In genomic region chr16:21339061-21339459, GRCm38 (mm10) we compare ENCODE assay signal across 8 mouse cellular contexts.
DNase-seq lines count a peak whose midpoint lies in the region; ATAC-seq and TF ChIP-seq lines count a peak whose summit lies in the region.

No protein-coding gene starts in this region.

- no peaks in the 10 kb centered on the region for H3K27me3 ChIP-seq in cerebellum, adult 2 months (ENCODE audit: control insufficient read depth, insufficient read depth, low read length)
- no peaks in the 10 kb centered on the region for H3K27me3 ChIP-seq in embryonic facial prominence, embryonic 11.5 days (ENCODE audit: control insufficient read depth, insufficient read depth, low read length)
- H3K27me3 ChIP-seq in hindbrain, embryonic 10.5 days (ENCODE audit: insufficient read depth, poor library complexity, severe bottlenecking) = peaks cover 19% of the 10 kb centered on the region

- TF ChIP-seq CTCF in cerebellum, adult 2 months (IDR thresholded peaks at IDR 0.05; ENCODE audit: borderline replicate concordance, insufficient read depth, low read depth, low read length) = no peak

- no peak for TF ChIP-seq POLR2A in cerebellum, adult 2 months (IDR thresholded peaks at IDR 0.05; ENCODE audit: borderline replicate concordance, insufficient read depth, low read length)

- H3K4me1 ChIP-seq in cerebellum, adult 2 months (ENCODE audit: control insufficient read depth, insufficient read depth, low read length) = peaks cover 9% of the 10 kb centered on the region
- peaks cover 10% of the 10 kb centered on the region; the same call in 1 of the 2 replicates for H3K4me1 ChIP-seq in embryonic facial prominence, embryonic 11.5 days (ENCODE audit: control insufficient read depth, insufficient read depth, low read length)
- peaks cover 26% of the 10 kb centered on the region for H3K4me1 ChIP-seq in hindbrain, embryonic 10.5 days (replicated peaks)

- peak; percentile 24; the same call in 1 of the 2 replicates for ATAC-seq in embryonic facial prominence, embryonic 11.5 days (replicated peaks; ENCODE audit: insufficient number of reproducible peaks, low FRiP score, low TSS enrichment, low read depth)

- no peak overlapping the region for H3K4me2 ChIP-seq in embryonic facial prominence, embryonic 11.5 days (ENCODE audit: low read depth, low read length)

- DNase-seq in cerebellum, adult 2 months = peak in 1 of 2 experiments; percentile 47
- DNase-seq in cerebellum, adult 9-10 months = no peak
- no peak for DNase-seq in embryonic facial prominence, embryonic 11.5 days (ENCODE audit: low spot score)
- no peak for DNase-seq in hindbrain, embryonic 10.5 days (ENCODE audit: low spot score)
- peak; percentile 48 for DNase-seq in lung, postnatal 25 days (ENCODE audit: low spot score)
- no peak for DNase-seq in spleen, postnatal 10 days (ENCODE audit: low spot score in 2 of 2)
- DNase-seq in layer of hippocampus, postnatal 36 days = no peak
- no peak for DNase-seq in kidney, adult 9 months

- 44% methylated on average over 6 of the region's 6 CpGs for WGBS in cerebellum, adult 2 months
- 53% methylated on average over 6 of the region's 6 CpGs for WGBS in embryonic facial prominence, embryonic 11.5 days
- WGBS in hindbrain, embryonic 10.5 days = 79% methylated on average over 6 of the region's 6 CpGs

- H3K36me3 ChIP-seq in embryonic facial prominence, embryonic 11.5 days (replicated peaks; ENCODE audit: control insufficient read depth, insufficient read depth, low read depth, low read length) = no peaks in the 10 kb centered on the region
- no peaks in the 10 kb centered on the region for H3K36me3 ChIP-seq in hindbrain, embryonic 10.5 days

- no peaks in the 10 kb centered on the region for H3K9me3 ChIP-seq in embryonic facial prominence, embryonic 11.5 days (replicated peaks; ENCODE audit: control insufficient read depth, low read length)
- no peaks in the 10 kb centered on the region for H3K9me3 ChIP-seq in hindbrain, embryonic 10.5 days

- H3K27ac ChIP-seq in cerebellum, adult 2 months (ENCODE audit: insufficient read depth, low read length) = peak overlapping the region; percentile 23
- peak overlapping the region; percentile 65 for H3K27ac ChIP-seq in embryonic facial prominence, embryonic 11.5 days (replicated peaks; ENCODE audit: low read depth, low read length)
- H3K27ac ChIP-seq in hindbrain, embryonic 10.5 days = peak overlapping the region; percentile 85

- no peak overlapping the region for H3K4me3 ChIP-seq in cerebellum, adult 2 months (replicated peaks; ENCODE audit: insufficient read depth, low read depth, low read length)
- no peak overlapping the region for H3K4me3 ChIP-seq in embryonic facial prominence, embryonic 11.5 days (ENCODE audit: low read depth, low read length)
- no peak overlapping the region for H3K4me3 ChIP-seq in hindbrain, embryonic 10.5 days

- no peak overlapping the region; the same call in 1 of the 2 replicates for H3K9ac ChIP-seq in embryonic facial prominence, embryonic 11.5 days (replicated peaks; ENCODE audit: low read length)

Comparison
In these comparisons a context has a peak if more than half of its experiments do, and no peak if none do; other contexts are left out.
1. H3K27ac ChIP-seq: peak in every context shown above with its lines; median percentile 85 in hindbrain, embryonic 10.5 days; 65 in embryonic facial prominence, embryonic 11.5 days; 23 in cerebellum, adult 2 months.